Mouse (Mus musculus) limb, embryonic 14.5 days (tissue): ENCODE data around the gene Zdhhc19. TPM values are rescaled to one million over a fixed set of nuclear protein-coding genes. Genes with fewer than 3 reads are reported as not detected.

Experiments used
- ATAC-seq: fragments of 200-750 bp; cut with Nextera tagmentation; 2 replicates; pipeline ENCODE4 v1.8.0; 2017; ENCODE audit warnings: low read depth, moderate number of reproducible peaks, moderate TSS enrichment; ENCODE audit not compliant: low FRiP score
- DNase-seq: peaks from one replicate; pipeline ENCODE4 v3.0.0-alpha.2; 2015; ENCODE audit warnings: low spot score
- H3K27ac ChIP-seq: fragments of 300-500 bp; sonication (generic); replicated peaks from 2 replicates; pipeline ENCODE4 v1.5.1; 2014; ENCODE audit warnings: low read depth, mild to moderate bottlenecking, low read length, moderate library complexity, mixed read lengths
- H3K27me3 ChIP-seq: fragments of 300-500 bp; sonication (generic); 2 replicates; pipeline ENCODE4 v1.6.1; 2014; ENCODE audit warnings: low read length, mixed read lengths; ENCODE audit not compliant: control insufficient read depth, insufficient read depth
- H3K36me3 ChIP-seq: fragments of 300-500 bp; sonication (generic); 2 replicates; pipeline ENCODE4 v1.6.1; 2014; ENCODE audit warnings: mild to moderate bottlenecking, low read length, moderate library complexity, mixed read lengths; ENCODE audit not compliant: control insufficient read depth, insufficient read depth
- H3K4me1 ChIP-seq: fragments of 300-500 bp; sonication (generic); 2 replicates; pipeline ENCODE4 v1.6.1; 2014; ENCODE audit warnings: antibody characterized with exemption, low read length, mixed read lengths; ENCODE audit not compliant: control insufficient read depth, insufficient read depth
- H3K4me2 ChIP-seq: fragments of 300-500 bp; sonication (generic); replicated peaks from 2 replicates; pipeline ENCODE4 v1.6.1; 2014; ENCODE audit warnings: low read depth, mild to moderate bottlenecking, low read length, moderate library complexity; ENCODE audit not compliant: severe bottlenecking
- H3K4me3 ChIP-seq: fragments of 300-500 bp; sonication (generic); replicated peaks from 2 replicates; pipeline ENCODE4 v1.5.1; 2014; ENCODE audit warnings: low read length
- H3K9ac ChIP-seq: fragments of 300-500 bp; sonication (generic); 2 replicates; pipeline ENCODE4 v1.6.1; 2014; ENCODE audit warnings: mild to moderate bottlenecking, low read depth, low read length, moderate library complexity; ENCODE audit not compliant: severe bottlenecking
- H3K9me3 ChIP-seq: fragments of 300-500 bp; sonication (generic); 2 replicates; pipeline ENCODE4 v1.6.1; 2016; ENCODE audit warnings: low read length; ENCODE audit not compliant: control insufficient read depth
- POLR2A ChIP-seq: fragments of 200-500 bp; IDR thresholded peaks from 2 replicates; pipeline ENCODE4 v1.8.0; 2012; ENCODE audit warnings: inconsistent platforms, mild to moderate bottlenecking, moderate library complexity, borderline replicate concordance; ENCODE audit not compliant: insufficient read depth, insufficient read length; ENCODE audit errors: extremely low read depth
- whole genome bisulfite sequencing: fragments of 180-500 bp; shearing (Covaris S2); extraction: QIAGEN DNeasy Blood & Tissue Kit; methylation state at CpG from one replicate; pipeline ENCODE4 v1.1.7; 2014; 5-methylcytosine and 5-hydroxymethylcytosine counted together
- polyA plus RNA-seq, 2 experiments: library from polyadenylated mRNA; depleted of rRNA in 1 of 2; stranded (reverse) in 1 of 2; unstranded in 1 of 2; fragments of >200 nt; fragmentation: Nextera tagmentation in 1 of 2; extraction: Ambion mirVana in 1 of 2; gene quantifications; 2 replicates each; pipeline versions ENCODE4 v1.2.1 to v1.2.3; 2012 to 2014

The Zdhhc19 gene
- polyA plus RNA-seq, 2 experiments = not detected

- WGBS = 58% methylated on average over 18 of the region's 18 CpGs
- DNase-seq (no peak), ATAC-seq (no peak)
- Histone ChIP-seq H3K27ac (no peak overlapping the region), H3K9me3 (no peaks in the 10 kb centered on the region), H3K4me1 (peaks cover 15% of the 10 kb centered on the region), H3K4me3 (no peak overlapping the region), H3K4me2 (no peak overlapping the region), H3K36me3 (no peaks in the 10 kb centered on the region), H3K9ac (no peak overlapping the region), H3K27me3 (no peaks in the 10 kb centered on the region)
- no peak for TF ChIP-seq POLR2A
These were observed 14.6 kb downstream of the Zdhhc19 start for GRCm38 (mm10) chr16:32510399-32511337.

GRCm38 (mm10) chr16:32511338-32511734, 15.3 kb downstream of the Zdhhc19 start:
- WGBS = 69% methylated on average over 3 of the region's 3 CpGs
- no peaks in the 10 kb centered on the region for H3K27me3 ChIP-seq

GRCm38 (mm10) chr16:32511827-32512490, 15.9 kb downstream of the Zdhhc19 start:
- no peak overlapping the region for H3K4me2 ChIP-seq
- H3K36me3 ChIP-seq = no peaks in the 10 kb centered on the region
- no peak for DNase-seq
- no peak for ATAC-seq
- no peaks in the 10 kb centered on the region for H3K9me3 ChIP-seq
- H3K27ac ChIP-seq = no peak overlapping the region
- H3K9ac ChIP-seq = no peak overlapping the region
- WGBS = 94% methylated on average over 8 of the region's 8 CpGs
- H3K27me3 ChIP-seq = no peaks in the 10 kb centered on the region
- no peak overlapping the region for H3K4me3 ChIP-seq
- no peak for TF ChIP-seq POLR2A
- H3K4me1 ChIP-seq = peaks cover 27% of the 10 kb centered on the region

More at GRCm38 (mm10) chr16:32511338-32511734, 15.3 kb downstream of the Zdhhc19 start:
- ATAC-seq = no peak
- no peak for TF ChIP-seq POLR2A
- no peak overlapping the region for H3K4me2 ChIP-seq
- H3K4me1 ChIP-seq = peaks cover 22% of the 10 kb centered on the region
- H3K9me3 ChIP-seq = no peaks in the 10 kb centered on the region
- DNase-seq = no peak
- H3K4me3 ChIP-seq = no peak overlapping the region
- no peak overlapping the region for H3K27ac ChIP-seq
- H3K9ac ChIP-seq = no peak overlapping the region
- H3K36me3 ChIP-seq = no peaks in the 10 kb centered on the region

DNA sequence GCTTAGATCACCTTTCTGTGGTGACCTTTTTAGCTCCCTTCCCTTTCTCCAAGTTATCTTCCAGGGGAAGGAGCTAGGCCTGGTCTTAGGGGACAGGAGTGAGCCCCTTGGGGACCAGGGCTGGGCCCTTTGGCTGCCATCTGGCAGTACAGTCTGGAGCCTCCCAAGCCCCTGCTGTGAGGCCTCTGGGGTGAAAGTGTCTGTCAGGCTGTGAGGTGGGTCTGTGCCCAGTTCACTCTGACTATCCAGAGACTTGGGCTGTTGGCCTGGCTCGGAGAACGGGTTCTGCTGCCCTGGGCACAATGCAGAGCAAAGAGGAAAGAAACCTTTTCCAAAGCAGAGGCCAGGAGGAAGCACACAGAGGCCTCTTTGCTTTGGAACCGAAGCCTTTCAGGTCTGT, 16.9 kb downstream of the Zdhhc19 start:
- DNase-seq (no peak), ATAC-seq (no peak)
- Histone ChIP-seq H3K9ac (no peak overlapping the region), H3K27me3 (no peaks in the 10 kb centered on the region), H3K36me3 (no peaks in the 10 kb centered on the region), H3K4me2 (no peak overlapping the region), H3K4me3 (no peak overlapping the region), H3K27ac (peak overlapping the region; percentile 72), H3K4me1 (peaks cover 27% of the 10 kb centered on the region), H3K9me3 (no peaks in the 10 kb centered on the region)
- WGBS = 61% methylated on average over 3 of the region's 3 CpGs
- TF ChIP-seq POLR2A = no peak

GRCm38 (mm10) chr16:32513401-32513800, 17.3 kb downstream of the Zdhhc19 start:
- 80% methylated on average over 6 of the region's 6 CpGs for WGBS
- Histone ChIP-seq H3K27me3 (no peaks in the 10 kb centered on the region), H3K9ac (no peak overlapping the region), H3K9me3 (no peaks in the 10 kb centered on the region), H3K4me3 (no peak overlapping the region), H3K27ac (peak overlapping the region; percentile 72), H3K4me1 (peaks cover 27% of the 10 kb centered on the region), H3K36me3 (no peaks in the 10 kb centered on the region), H3K4me2 (no peak overlapping the region)
- DNase-seq = no peak
- no peak for TF ChIP-seq POLR2A
- no peak for ATAC-seq
